Mouse (Mus musculus) CD4-positive, CD25-positive, alpha-beta regulatory T cell, adult 2 months (primary cell): ENCODE results near the gene Gm10644.

Experiments
- DNase-seq: peaks from one replicate; pipeline ENCODE4 v3.0.0-alpha.2; 2012; ENCODE audit warnings: low read depth, low spot score

The Gm10644 gene

GRCm38 (mm10) chr8:83898456-83898855 lies 56.5 kb downstream of the Gm10644 start:
- no peak for DNase-seq

GRCm38 (mm10) chr8:83897211-83897610 lies 57.8 kb downstream of the Gm10644 start:
- peak; percentile 59 for DNase-seq

- DNase-seq: no peak
These were observed 58.5 kb downstream of the Gm10644 start for GRCm38 (mm10) chr8:83896461-83896860.

- DNase-seq: peak; percentile 80
These were observed 59.1 kb downstream of the Gm10644 start for GRCm38 (mm10) chr8:83895894-83896293.

- DNase-seq: peak; percentile 90
These were observed 61.1 kb downstream of the Gm10644 start for GRCm38 (mm10) chr8:83893915-83894314.

- DNase-seq: no peak
These were observed 62.9 kb downstream of the Gm10644 start for GRCm38 (mm10) chr8:83892061-83892460.

GRCm38 (mm10) chr8:83888409-83888808 lies 66.6 kb downstream of the Gm10644 start:
- DNase-seq: no peak
